Mouse (Mus musculus) left cerebral cortex, postnatal 10 days (tissue): Measurements from ENCODE around the gene Cnnm2. TPM values are rescaled to one million over a fixed set of nuclear protein-coding genes. Genes with fewer than 3 reads are reported as not detected.
"Not testable (repeated sequence)": the region's sequence is repeated elsewhere in the genome, so short reads cannot be mapped to it uniquely, and the experiment has no call there.

Experiments used
- DNase-seq, 2 experiments: peaks; one replicate each; pipeline ENCODE4 v3.0.0; 2021 to 2022; ENCODE audit warnings: low spot score in 2 of 2, mixed read lengths in 1 of 2; ENCODE audit errors: extremely low spot score in 1 of 2
- intact Hi-C: fragments of 180-260 bp; cut with DNase I; formaldehyde crosslinking; loops from one replicate; pipeline ENCODE4 v1.15.1; 2025
- total RNA-seq, 2 experiments: library from RNA; stranded (reverse); gene quantifications; 2 replicates each; pipeline ENCODE4 v1.2.3; 2021

Cnnm2 gene
- total RNA-seq, 2 experiments from 2014 or later = 25.8 to 29.4 TPM

DNA sequence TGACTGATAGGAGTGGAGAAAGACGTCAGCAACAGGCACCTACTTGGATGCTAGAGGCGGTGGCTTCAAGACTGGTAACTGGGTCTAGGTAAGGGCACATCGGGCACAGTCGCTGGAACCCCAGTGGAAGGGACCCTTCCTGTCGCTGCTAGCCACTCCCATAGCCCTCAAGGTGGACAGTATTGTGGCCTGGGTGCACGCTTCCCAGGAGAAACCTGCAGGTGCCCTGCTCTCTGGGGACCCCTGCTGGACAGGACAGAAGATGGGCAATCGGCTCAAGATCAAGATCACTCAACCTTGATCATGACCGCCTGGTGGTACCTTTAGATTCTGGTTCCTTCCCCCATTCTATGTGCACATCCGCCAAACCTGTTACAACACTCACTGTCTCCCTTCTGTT is 6.3 kb upstream of the Cnnm2 start:
- intact Hi-C loops = no loop called here
- DNase-seq = no peak

DNA sequence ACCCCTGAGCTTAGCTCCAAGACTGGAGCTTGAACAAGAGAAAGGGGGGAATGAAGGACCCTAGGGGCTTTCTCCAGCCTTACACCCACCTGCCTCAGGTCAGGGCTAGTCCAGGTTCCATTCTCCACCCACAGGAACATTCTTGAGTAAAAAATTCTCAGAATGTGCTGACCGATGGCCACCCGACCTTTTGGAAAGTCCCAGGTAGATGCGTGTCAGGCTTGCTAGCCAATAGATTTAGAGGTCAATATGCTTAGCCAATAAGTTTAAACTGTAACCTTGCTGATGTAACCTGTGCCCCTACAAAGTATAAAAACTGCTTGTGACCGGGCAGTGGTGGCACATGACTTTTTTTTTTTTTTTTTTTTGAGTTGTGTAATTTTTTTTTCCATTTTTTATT is 5.2 kb upstream of the Cnnm2 start:
- intact Hi-C loops = no loop called here
- no peak for DNase-seq

- intact Hi-C loops = no loop called here
- DNase-seq = no peak
Observed at GRCm38 (mm10) chr19:46759096-46759495, 2.3 kb upstream of the Cnnm2 start.

- DNase-seq = not testable (repeated sequence)
- intact Hi-C loops = loop anchor here (1.0 to 5.0 kb wide), 2 partner anchors 109 to 237 kb away; no protein-coding TSS in a partner anchor
Observed at GRCm38 (mm10) chr19:46759909-46760308, 1.5 kb upstream of the Cnnm2 start.

DNA sequence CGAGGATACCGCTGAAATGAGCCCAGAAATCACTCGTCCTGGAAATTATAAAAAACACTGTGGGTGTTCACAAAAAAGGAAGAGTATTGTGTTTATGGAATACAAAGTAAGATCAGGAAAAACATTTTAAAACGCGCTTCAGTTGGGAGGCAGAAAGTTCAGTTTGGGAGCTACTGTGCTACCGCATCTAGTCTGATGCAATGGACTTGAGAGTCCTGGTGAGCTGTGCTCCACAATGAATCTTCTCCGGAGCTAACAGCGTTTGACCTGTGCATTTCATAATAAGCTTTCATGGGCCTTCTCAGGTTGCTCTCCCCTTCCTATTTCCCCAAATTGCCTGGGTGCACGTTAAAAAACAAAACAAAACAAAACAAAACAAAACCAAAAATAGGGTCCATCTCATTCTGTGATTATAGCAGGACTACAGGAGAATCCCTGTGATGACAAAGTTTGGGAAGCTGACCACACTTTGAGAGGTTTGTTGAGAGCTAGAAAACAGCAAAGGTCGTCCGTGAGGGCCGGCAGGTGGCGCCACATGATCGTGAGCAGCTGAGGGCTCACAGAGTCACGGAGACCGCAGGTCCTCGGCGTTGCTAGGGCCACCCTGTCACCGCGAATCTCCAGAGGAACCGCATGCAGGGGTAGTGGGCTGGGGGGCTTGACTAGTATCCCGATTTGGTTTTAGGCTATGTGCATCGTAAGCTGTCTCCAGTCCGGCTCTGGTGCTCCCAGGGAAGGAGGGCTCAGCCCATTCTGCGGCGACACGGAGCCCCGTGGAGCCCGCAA is 828 bp upstream of the Cnnm2 start:
- intact Hi-C loops = loop anchor here (1.0 to 5.0 kb wide), 2 partner anchors 109 to 237 kb away; no protein-coding TSS in a partner anchor

GRCm38 (mm10) chr19:46761971-46762290 is 535 bp downstream of the Cnnm2 start:
- intact Hi-C loops = loop anchor here (5.0 kb wide), 1 partner anchor 235 kb away; no protein-coding TSS in a partner anchor
- no peak for DNase-seq

More for the DNA sequence above, 828 bp upstream of the Cnnm2 start:
- peak; percentile 87 to 91 for DNase-seq

DNA sequence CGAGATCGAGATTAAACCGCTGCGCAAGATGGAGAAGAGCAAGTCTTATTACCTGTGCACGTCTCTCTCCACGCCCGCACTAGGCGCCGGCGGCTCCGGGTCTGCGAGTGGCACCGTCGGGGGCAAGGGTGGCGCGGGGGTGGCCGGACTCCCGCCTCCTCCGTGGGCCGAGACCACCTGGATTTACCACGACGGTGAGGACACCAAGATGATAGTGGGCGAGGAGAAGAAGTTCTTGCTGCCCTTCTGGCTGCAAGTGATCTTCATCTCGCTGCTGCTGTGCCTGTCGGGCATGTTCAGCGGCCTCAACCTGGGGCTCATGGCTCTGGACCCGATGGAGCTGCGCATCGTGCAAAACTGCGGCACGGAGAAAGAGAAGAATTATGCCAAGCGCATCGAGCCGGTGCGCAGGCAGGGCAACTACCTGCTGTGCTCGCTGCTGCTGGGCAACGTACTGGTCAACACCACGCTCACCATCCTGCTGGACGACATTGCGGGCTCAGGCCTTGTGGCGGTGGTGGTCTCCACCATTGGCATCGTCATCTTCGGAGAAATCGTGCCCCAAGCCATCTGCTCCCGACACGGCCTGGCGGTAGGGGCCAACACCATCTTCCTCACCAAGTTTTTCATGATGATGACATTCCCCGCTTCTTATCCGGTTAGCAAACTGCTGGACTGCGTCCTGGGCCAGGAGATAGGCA is 1.0 kb downstream of the Cnnm2 start:
- peak; percentile 23 to 61 for DNase-seq
- intact Hi-C loops = loop anchor here (5.0 kb wide), 1 partner anchor 235 kb away; no protein-coding TSS in a partner anchor

DNA sequence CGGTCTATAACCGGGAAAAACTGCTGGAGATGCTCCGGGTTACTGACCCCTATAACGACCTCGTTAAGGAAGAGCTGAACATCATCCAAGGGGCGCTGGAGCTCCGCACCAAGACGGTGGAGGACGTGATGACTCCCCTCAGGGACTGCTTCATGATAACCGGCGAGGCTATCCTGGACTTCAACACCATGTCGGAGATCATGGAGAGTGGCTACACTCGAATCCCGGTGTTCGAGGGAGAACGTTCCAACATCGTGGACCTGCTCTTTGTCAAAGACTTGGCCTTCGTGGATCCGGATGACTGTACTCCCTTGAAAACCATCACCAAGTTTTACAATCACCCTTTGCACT is 1.6 kb downstream of the Cnnm2 start:
- DNase-seq = no peak
- intact Hi-C loops = loop anchor here (5.0 kb wide), 1 partner anchor 234 kb away; no protein-coding TSS in a partner anchor

DNA sequence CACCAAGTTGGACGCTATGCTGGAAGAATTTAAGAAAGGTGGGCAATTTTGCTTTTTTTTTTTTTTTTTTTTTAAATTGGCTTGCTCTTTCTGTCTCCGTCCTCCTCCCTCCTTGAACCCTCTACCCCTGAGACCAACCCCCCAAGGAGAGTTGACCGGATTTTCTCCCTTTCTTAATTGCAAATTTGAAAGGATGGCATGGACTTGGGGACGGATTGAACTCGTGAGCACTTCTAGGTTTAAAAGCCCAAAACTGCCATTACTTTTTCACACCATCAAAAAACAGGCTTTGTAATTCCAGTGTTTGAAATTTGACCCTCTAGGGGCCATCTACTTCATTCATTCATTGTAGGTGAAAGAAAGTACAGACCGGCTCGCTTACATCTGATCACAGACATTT is 2.0 kb downstream of the Cnnm2 start:
- intact Hi-C loops = loop anchor here (5.0 kb wide), 1 partner anchor 234 kb away; no protein-coding TSS in a partner anchor

GRCm38 (mm10) chr19:46763932-46764762 is 2.8 kb downstream of the Cnnm2 start:
- intact Hi-C loops = loop anchor here (5.0 kb wide), 1 partner anchor 233 kb away; no protein-coding TSS in a partner anchor
- DNase-seq = no peak

More for the DNA sequence above, 2.0 kb downstream of the Cnnm2 start:
- DNase-seq = no peak

- no peak for DNase-seq
- intact Hi-C loops = loop anchor here (5.0 kb wide), 1 partner anchor 233 kb away; no protein-coding TSS in a partner anchor
Observed at GRCm38 (mm10) chr19:46764763-46765117, 3.3 kb downstream of the Cnnm2 start.

DNA sequence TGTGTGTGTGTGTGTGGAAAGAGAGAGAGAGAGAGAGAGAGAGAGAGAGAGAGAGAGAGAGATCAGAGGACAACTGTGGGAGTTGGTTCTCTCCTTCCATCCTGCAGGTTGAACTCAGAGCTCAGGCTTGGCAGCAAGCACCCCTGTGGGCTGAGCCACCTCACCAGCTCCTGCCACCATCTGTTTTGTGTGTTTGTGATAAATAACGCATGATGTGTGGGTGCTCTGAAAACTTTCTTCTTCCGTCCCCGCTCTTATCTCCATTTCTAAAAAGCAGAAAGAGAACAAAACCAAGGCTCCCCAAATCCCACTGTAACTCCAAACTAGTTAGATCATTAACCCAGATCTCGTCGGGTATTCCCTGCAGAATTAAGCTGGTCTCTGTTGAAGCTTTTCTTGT is 4.7 kb downstream of the Cnnm2 start:
- intact Hi-C loops = no loop called here
- DNase-seq = no peak

GRCm38 (mm10) chr19:46769759-46770158 is 8.4 kb downstream of the Cnnm2 start:
- intact Hi-C loops = no loop called here
- no peak for DNase-seq

DNA sequence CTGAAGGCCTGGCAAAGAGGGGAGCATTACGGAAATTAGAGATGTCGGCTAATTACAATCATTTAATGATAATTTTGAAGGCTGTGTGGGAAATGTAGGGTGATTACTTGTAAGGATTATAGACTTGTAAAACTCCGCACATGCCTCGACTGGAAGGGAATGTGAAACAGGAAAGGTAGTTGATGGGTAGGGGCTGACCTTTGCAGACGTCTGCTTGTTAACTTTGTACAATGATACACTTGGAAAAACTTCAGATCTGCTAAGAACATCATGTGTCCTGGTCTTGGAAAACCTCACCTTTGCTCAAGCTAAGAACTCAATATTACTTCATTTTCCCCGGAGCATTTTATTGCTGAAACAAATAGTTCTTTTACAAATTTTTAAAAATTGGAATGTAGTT is 10.4 kb downstream of the Cnnm2 start:
- intact Hi-C loops = no loop called here
- no peak for DNase-seq

DNA sequence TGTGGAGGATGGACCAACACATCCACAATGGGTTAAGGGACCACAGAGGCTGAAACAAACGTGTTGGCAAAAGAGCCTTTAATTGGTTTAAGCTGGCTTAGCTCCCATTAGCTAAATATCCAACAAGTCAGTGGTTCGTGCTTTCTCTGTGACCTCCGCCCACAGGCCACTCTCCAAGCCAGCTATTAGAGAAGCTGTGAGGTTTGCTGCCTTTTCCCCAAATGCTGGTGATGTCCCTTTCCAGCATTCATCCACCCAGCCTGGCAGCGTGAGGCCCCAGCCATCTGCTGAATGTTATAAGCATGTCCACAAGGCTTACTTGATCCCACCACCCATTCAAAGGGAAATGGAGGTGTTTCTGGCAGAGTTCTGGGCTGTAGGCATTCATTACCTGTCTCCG is 15.0 kb downstream of the Cnnm2 start:
- no peak for DNase-seq
- intact Hi-C loops = no loop called here

GRCm38 (mm10) chr19:46776850-46777249 is 15.5 kb downstream of the Cnnm2 start:
- DNase-seq = peak in 1 of 2 experiments; percentile 18
- intact Hi-C loops = no loop called here

DNA sequence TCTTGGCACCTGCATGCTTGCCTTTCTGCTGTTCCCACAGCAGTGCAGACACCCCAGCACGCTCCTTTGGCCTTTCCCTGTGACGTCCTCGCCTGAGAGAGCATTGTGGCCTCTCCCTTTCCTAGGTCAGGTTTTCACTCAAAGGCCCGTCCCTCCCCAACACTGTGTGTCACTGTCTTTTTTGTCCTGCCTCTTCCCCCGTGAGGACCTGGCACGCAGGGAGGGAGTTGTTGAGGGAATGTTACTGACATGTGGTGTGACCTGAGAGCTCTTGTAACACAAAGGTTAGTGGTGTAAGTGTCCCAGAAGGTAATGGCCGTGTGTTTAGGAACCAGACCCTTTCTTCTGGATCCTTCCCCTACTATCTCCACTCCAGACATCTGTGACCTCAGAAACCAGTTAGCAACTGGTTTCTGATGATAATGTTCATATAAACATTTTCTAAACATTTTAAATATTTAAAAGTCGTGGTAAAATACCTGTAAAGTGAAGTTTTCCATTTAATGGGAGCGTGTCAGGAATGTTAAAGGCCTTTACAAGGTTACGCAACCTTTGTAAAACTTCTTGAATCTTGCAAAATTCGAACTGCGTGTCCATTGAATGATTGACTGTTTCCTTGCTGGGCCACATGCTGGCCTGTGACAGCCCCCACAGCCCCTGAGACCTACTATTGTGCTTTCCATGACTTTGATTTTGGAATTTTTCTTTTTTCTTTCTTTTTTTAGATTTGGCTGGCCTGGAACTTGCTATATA is 16.7 kb downstream of the Cnnm2 start:
- intact Hi-C loops = no loop called here
- DNase-seq = no peak

DNA sequence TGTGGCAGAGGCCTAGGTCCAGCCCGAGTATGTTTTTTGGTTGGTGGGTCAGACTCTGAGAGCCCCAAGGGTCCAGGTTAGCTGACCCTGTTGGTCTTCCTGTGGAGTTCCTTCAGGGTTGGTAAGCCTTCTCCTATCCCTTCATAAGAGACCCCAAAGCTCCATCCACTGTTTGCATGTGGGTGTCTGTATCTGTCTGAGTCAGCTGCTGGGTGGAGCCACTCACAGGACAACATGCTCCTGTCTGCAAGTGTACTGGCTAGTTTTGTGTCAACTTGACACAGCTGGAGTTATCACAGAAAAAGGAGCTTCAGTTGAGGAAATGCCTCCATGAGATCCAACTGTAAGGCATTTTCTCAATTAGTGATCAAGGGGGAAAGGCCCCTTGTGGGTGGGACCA is 17.7 kb downstream of the Cnnm2 start:
- DNase-seq, intact Hi-C loops: not testable (repeated sequence)
